Mouse (Mus musculus): ENCODE measurements around the gene Smyd2. TPM values are rescaled to one million over a fixed set of nuclear protein-coding genes. Genes with fewer than 3 reads are reported as not detected.
A peak's percentile ranks its signal among the peaks of the same experiment; 100 is the strongest.

Gene Smyd2
- polyA plus RNA-seq, 1 experiment from 2014 or later: 40.8 TPM

- 66% methylated on average over 8 of the region's 8 CpGs for WGBS (ENCODE audit: insufficient replicate concordance)
- no peak for ATAC-seq (ENCODE audit: low read depth)
- peaks cover 56% of the 10 kb centered on the region for H3K4me1 ChIP-seq (replicated peaks)
- no peak for DNase-seq
- H3K9ac ChIP-seq: no peak overlapping the region
- H3K36me3 ChIP-seq: no peaks in the 10 kb centered on the region
- no peaks in the 10 kb centered on the region for H3K9me3 ChIP-seq (replicated peaks)
- H3K27ac ChIP-seq: no peak overlapping the region
- no peak overlapping the region for H3K4me3 ChIP-seq (replicated peaks)
- no peaks in the 10 kb centered on the region; the same call in 1 of the 2 replicates for H3K27me3 ChIP-seq
- no peak overlapping the region for H3K4me2 ChIP-seq
These were observed 50.5 kb downstream of the Smyd2 start for GRCm38 (mm10) chr1:189871625-189872024.

- Histone ChIP-seq H3K4me2 (no peak overlapping the region), H3K27me3 (no peaks in the 10 kb centered on the region; the same call in 1 of the 2 replicates), H3K27ac (no peak overlapping the region), H3K36me3 (no peaks in the 10 kb centered on the region), H3K4me3 (replicated peaks) (no peak overlapping the region), H3K4me1 (replicated peaks) (peaks cover 61% of the 10 kb centered on the region), H3K9ac (no peak overlapping the region), H3K9me3 (replicated peaks) (no peaks in the 10 kb centered on the region)
- peak; percentile 33 for DNase-seq
- WGBS (ENCODE audit: insufficient replicate concordance): 37% methylated on average over 8 of the region's 8 CpGs
- ATAC-seq (ENCODE audit: low read depth): peak; percentile 46
These were observed 51.6 kb downstream of the Smyd2 start for GRCm38 (mm10) chr1:189870539-189870938.

GRCm38 (mm10) chr1:189869651-189870270, 52.4 kb downstream of the Smyd2 start:
- no peak for ATAC-seq (ENCODE audit: low read depth)
- 77% methylated on average over 18 of the region's 18 CpGs for WGBS (ENCODE audit: insufficient replicate concordance)
- H3K4me1 ChIP-seq (replicated peaks): peaks cover 58% of the 10 kb centered on the region

GRCm38 (mm10) chr1:189868036-189868435, 54.1 kb downstream of the Smyd2 start:
- WGBS (ENCODE audit: insufficient replicate concordance): 36% methylated on average over 10 of the region's 10 CpGs
- Histone ChIP-seq H3K9me3 (replicated peaks) (no peaks in the 10 kb centered on the region), H3K36me3 (no peaks in the 10 kb centered on the region), H3K9ac (0 out of 2 replicates have a peak overlapping the region, but pooled peaks have one; percentile 5), H3K4me2 (peak overlapping the region; percentile 64), H3K4me3 (replicated peaks) (no peak overlapping the region), H3K27ac (peak overlapping the region; percentile 84; the same call in 1 of the 2 replicates), H3K27me3 (no peaks in the 10 kb centered on the region), H3K4me1 (replicated peaks) (peaks cover 58% of the 10 kb centered on the region)
- DNase-seq (peak; percentile 35), ATAC-seq (ENCODE audit: low read depth) (peak; percentile 52)

More at GRCm38 (mm10) chr1:189869651-189870270, 52.4 kb downstream of the Smyd2 start:
- no peak overlapping the region for H3K27ac ChIP-seq
- H3K9ac ChIP-seq: no peak overlapping the region
- no peak overlapping the region for H3K4me2 ChIP-seq
- H3K4me3 ChIP-seq (replicated peaks): no peak overlapping the region
- no peaks in the 10 kb centered on the region for H3K36me3 ChIP-seq
- DNase-seq: peak; percentile 24
- H3K27me3 ChIP-seq: no peaks in the 10 kb centered on the region; the same call in 1 of the 2 replicates
- no peaks in the 10 kb centered on the region for H3K9me3 ChIP-seq (replicated peaks)

- Histone ChIP-seq H3K27ac (peak overlapping the region; percentile 84), H3K27me3 (no peaks in the 10 kb centered on the region), H3K4me3 (replicated peaks) (peak overlapping the region; percentile 21), H3K9ac (peak overlapping the region; percentile 42), H3K4me2 (peak overlapping the region; percentile 64), H3K4me1 (replicated peaks) (peaks cover 58% of the 10 kb centered on the region), H3K36me3 (no peaks in the 10 kb centered on the region), H3K9me3 (replicated peaks) (no peaks in the 10 kb centered on the region)
- DNase-seq: peak; percentile 57
- peak; percentile 80 for ATAC-seq (ENCODE audit: low read depth)
- 3% methylated on average over 9 of the region's 9 CpGs for WGBS (ENCODE audit: insufficient replicate concordance)
These were observed 54.7 kb downstream of the Smyd2 start for GRCm38 (mm10) chr1:189867497-189867896.

GRCm38 (mm10) chr1:189867034-189867433, 55.1 kb downstream of the Smyd2 start:
- no peaks in the 10 kb centered on the region for H3K9me3 ChIP-seq (replicated peaks)
- no peaks in the 10 kb centered on the region for H3K27me3 ChIP-seq
- H3K4me2 ChIP-seq: peak overlapping the region; percentile 64
- no peaks in the 10 kb centered on the region for H3K36me3 ChIP-seq
- H3K4me1 ChIP-seq (replicated peaks): peaks cover 58% of the 10 kb centered on the region
- WGBS (ENCODE audit: insufficient replicate concordance): 14% methylated on average over 5 of the region's 5 CpGs
- H3K4me3 ChIP-seq (replicated peaks): peak overlapping the region; percentile 21
- ATAC-seq (ENCODE audit: low read depth) (peak; percentile 18), DNase-seq (no peak)
- H3K27ac ChIP-seq: peak overlapping the region; percentile 84
- H3K9ac ChIP-seq: peak overlapping the region; percentile 42

- Histone ChIP-seq H3K9ac (peak overlapping the region; percentile 42), H3K4me3 (replicated peaks) (peak overlapping the region; percentile 21), H3K36me3 (no peaks in the 10 kb centered on the region), H3K9me3 (replicated peaks) (no peaks in the 10 kb centered on the region), H3K4me2 (peak overlapping the region; percentile 64), H3K4me1 (replicated peaks) (peaks cover 58% of the 10 kb centered on the region), H3K27me3 (no peaks in the 10 kb centered on the region), H3K27ac (peak overlapping the region; percentile 84)
- DNase-seq: peak; percentile 31
- 22% methylated on average over 6 of the region's 6 CpGs for WGBS (ENCODE audit: insufficient replicate concordance)
- ATAC-seq (ENCODE audit: low read depth): peak; percentile 66
These were observed 55.5 kb downstream of the Smyd2 start for GRCm38 (mm10) chr1:189866621-189867020.

- H3K9ac ChIP-seq: no peak overlapping the region
- 66% methylated on average over 15 of the region's 15 CpGs for WGBS (ENCODE audit: insufficient replicate concordance)
- H3K4me2 ChIP-seq: no peak overlapping the region
- DNase-seq (no peak), ATAC-seq (ENCODE audit: low read depth) (no peak)
- H3K36me3 ChIP-seq: no peaks in the 10 kb centered on the region
- no peaks in the 10 kb centered on the region for H3K9me3 ChIP-seq (replicated peaks)
- H3K4me1 ChIP-seq (replicated peaks): peaks cover 56% of the 10 kb centered on the region
- H3K27ac ChIP-seq: no peak overlapping the region
- no peak overlapping the region for H3K4me3 ChIP-seq (replicated peaks)
- no peaks in the 10 kb centered on the region for H3K27me3 ChIP-seq
These were observed 57.2 kb downstream of the Smyd2 start for GRCm38 (mm10) chr1:189864846-189865560.

GRCm38 (mm10) chr1:189864301-189864700, 57.9 kb downstream of the Smyd2 start:
- ATAC-seq (ENCODE audit: low read depth): no peak
- no peaks in the 10 kb centered on the region for H3K36me3 ChIP-seq
- H3K27me3 ChIP-seq: no peaks in the 10 kb centered on the region
- DNase-seq: no peak
- no peaks in the 10 kb centered on the region for H3K9me3 ChIP-seq (replicated peaks)
- H3K27ac ChIP-seq: no peak overlapping the region
- H3K4me2 ChIP-seq: no peak overlapping the region
- no peak overlapping the region for H3K9ac ChIP-seq
- peaks cover 53% of the 10 kb centered on the region for H3K4me1 ChIP-seq (replicated peaks)
- 63% methylated on average over 9 of the region's 9 CpGs for WGBS (ENCODE audit: insufficient replicate concordance)
- no peak overlapping the region for H3K4me3 ChIP-seq (replicated peaks)

- Histone ChIP-seq H3K4me2 (no peak overlapping the region), H3K4me1 (replicated peaks) (peaks cover 51% of the 10 kb centered on the region), H3K4me3 (replicated peaks) (no peak overlapping the region), H3K9ac (no peak overlapping the region), H3K27me3 (no peaks in the 10 kb centered on the region), H3K36me3 (no peaks in the 10 kb centered on the region), H3K27ac (no peak overlapping the region), H3K9me3 (replicated peaks) (no peaks in the 10 kb centered on the region)
- ATAC-seq (ENCODE audit: low read depth): no peak
- 80% methylated on average over 3 of the region's 3 CpGs for WGBS (ENCODE audit: insufficient replicate concordance)
- no peak for DNase-seq
These were observed 58.4 kb downstream of the Smyd2 start for GRCm38 (mm10) chr1:189863727-189864126.

- ATAC-seq (ENCODE audit: low read depth): no peak
These were observed 61.2 kb downstream of the Smyd2 start for GRCm38 (mm10) chr1:189860942-189861315.

More at GRCm38 (mm10) chr1:189860942-189861315, 61.2 kb downstream of the Smyd2 start:
- H3K4me3 ChIP-seq (replicated peaks): no peak overlapping the region
- 53% methylated on average over 12 of the region's 12 CpGs for WGBS (ENCODE audit: insufficient replicate concordance)
- H3K4me2 ChIP-seq: no peak overlapping the region
- peaks cover 33% of the 10 kb centered on the region for H3K4me1 ChIP-seq (replicated peaks)
- DNase-seq: no peak
- no peak overlapping the region for H3K27ac ChIP-seq
- H3K9ac ChIP-seq: no peak overlapping the region
- H3K36me3 ChIP-seq: no peaks in the 10 kb centered on the region
- H3K27me3 ChIP-seq: no peaks in the 10 kb centered on the region
- no peaks in the 10 kb centered on the region for H3K9me3 ChIP-seq (replicated peaks)
